Mouse (Mus musculus): Measurements from ENCODE around the gene Abi3bp. TPM values are rescaled to one million over a fixed set of nuclear protein-coding genes. Genes with fewer than 3 reads are reported as not detected.
A peak's percentile ranks its signal among the peaks of the same experiment; 100 is the strongest.

Gene Abi3bp
- polyA plus RNA-seq (2016; fragmentation: Nextera tagmentation; extraction: Ambion mirVana) = 0.15 and 0.37 TPM in 2 replicates

DNA sequence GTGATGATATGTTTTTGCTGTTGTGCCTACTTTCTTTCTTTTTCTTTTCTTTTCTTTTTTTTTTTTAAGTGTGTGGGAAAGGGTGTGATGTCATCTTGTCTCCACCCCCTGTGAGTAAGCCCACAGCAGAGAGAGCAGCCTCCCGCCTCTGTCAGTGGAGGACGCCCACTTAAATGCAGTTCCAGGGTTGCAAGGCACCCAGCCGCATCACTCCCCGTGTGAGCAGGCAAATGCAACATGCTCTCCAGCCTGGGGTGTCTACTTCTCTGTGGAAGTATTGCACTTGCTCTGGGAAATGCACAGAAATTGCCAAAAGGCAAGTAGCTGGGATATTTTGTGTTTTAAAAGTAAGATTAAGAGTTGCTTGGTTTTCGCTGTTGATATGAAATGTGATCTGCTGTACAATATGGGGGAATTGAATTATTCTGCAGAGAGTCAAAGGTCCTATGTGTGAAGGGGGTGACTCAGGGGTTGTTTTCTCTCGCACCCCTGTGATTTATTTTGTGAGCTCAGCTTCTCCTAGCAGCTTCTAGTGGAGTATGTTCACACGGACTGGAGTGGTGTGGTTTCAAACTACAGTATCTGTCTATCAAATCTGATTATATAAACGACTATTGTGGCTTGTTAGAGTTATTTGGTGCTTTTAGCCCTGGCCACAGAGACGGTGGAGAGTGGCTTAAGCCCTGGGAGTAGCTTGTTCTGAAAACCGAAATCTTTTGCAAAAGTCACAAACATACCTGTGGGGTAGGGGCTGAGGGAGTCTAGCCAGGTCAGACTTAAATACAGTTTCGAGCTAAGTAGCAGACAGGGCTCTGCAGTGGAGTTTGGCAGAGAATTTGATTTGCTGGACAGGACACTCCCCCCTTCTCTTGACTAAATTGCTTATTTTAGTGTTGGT is at the start of gene Abi3bp:
Abi3bp (plus strand) TSS at position 202 of the 898 bp plus-strand sequence.
- H3K36me3 ChIP-seq = no peaks in the 10 kb centered on the region
- WGBS = 63% methylated on average over 11 of the region's 11 CpGs
- 0 out of 2 replicates have a peak, but pooled peaks cover 5% of the 10 kb centered on the region for H3K4me1 ChIP-seq (replicated peaks)
- H3K9me3 ChIP-seq = no peaks in the 10 kb centered on the region
- H3K27ac ChIP-seq = no peak within 1 kb of the TSS
- no peak for DNase-seq (ENCODE audit: low spot score)
- H3K27me3 ChIP-seq (ENCODE audit: insufficient read depth, poor library complexity, severe bottlenecking) = no peaks in the 10 kb centered on the region
- H3K4me3 ChIP-seq = no peak within 1 kb of the TSS

DNA sequence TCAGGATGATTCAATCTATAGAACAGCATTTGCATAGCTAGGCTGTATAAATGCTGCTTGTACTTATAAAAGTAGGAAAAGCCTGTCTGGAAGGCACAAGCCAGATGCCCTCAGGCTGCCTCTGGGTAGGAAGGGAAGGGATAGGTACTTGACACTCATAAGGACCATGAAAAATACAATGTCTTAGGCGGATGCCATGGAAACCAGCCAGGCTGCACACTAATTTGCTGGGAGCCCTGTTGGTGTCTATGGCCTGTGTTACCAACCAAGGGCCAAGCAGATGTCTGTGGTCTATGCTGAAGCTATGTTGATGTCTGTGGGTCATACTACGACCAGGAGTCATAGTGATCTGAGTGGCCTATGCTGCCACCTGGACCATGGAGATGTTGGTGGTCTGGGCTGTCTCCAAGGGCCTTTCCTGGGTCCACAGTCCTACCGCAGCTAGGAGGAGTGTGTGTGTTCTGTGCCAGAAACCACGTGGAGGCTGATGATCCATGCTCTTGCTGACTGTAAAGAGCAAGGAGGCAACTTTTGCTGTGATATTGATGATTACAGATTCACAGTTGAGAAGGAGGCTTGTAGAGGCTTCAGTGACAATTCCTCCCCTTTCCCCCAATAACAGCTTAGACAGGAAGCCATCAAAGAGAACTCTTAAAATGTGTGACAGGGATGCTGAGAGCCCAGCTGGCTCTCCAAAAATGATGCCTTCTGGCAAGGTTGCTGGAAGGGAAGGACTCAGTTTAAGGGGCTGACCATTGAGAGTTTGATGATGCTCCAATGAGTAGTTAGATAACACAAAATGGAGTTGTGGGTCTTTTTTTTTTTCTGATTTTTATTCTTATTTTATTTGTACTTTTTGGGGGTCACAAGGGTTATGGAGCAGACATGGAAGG is 42.1 kb upstream of the Abi3bp start:
- no peak for DNase-seq (ENCODE audit: low spot score)
- H3K36me3 ChIP-seq = no peaks in the 10 kb centered on the region
- no peaks in the 10 kb centered on the region for H3K27me3 ChIP-seq (ENCODE audit: insufficient read depth, poor library complexity, severe bottlenecking)
- no peak overlapping the region for H3K27ac ChIP-seq
- H3K4me3 ChIP-seq = no peak overlapping the region
- no peaks in the 10 kb centered on the region for H3K9me3 ChIP-seq
- H3K4me1 ChIP-seq (replicated peaks) = no peaks in the 10 kb centered on the region
- WGBS = 79% methylated on average over 4 of the region's 4 CpGs

DNA sequence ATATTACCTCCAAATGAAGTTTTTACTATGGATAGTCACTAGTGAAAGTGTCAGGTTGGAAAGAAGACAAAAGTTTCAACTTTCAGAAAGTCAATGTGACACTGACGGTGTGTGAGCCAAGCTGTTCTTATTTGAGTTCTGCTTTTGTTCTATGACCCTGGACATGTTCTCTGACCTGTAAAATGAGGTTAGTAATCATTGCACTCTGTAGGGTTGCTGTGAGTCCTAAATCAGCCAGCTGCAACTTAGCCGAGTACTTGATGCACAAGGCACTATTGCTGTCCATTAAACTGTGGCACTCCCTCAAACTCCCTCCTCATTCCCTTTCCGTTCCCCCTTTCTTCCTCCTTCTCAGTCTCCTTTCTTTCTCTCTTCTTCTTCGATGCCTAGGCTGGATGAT is 37.4 kb upstream of the Abi3bp start:
- no peaks in the 10 kb centered on the region for H3K4me1 ChIP-seq (replicated peaks)
- WGBS = 72% methylated on average over 4 of the region's 4 CpGs
- H3K4me3 ChIP-seq = no peak overlapping the region
- H3K36me3 ChIP-seq = no peaks in the 10 kb centered on the region
- H3K9me3 ChIP-seq = no peaks in the 10 kb centered on the region
- H3K27ac ChIP-seq = no peak overlapping the region
- H3K27me3 ChIP-seq (ENCODE audit: insufficient read depth, poor library complexity, severe bottlenecking) = no peaks in the 10 kb centered on the region
- no peak for DNase-seq (ENCODE audit: low spot score)

DNA sequence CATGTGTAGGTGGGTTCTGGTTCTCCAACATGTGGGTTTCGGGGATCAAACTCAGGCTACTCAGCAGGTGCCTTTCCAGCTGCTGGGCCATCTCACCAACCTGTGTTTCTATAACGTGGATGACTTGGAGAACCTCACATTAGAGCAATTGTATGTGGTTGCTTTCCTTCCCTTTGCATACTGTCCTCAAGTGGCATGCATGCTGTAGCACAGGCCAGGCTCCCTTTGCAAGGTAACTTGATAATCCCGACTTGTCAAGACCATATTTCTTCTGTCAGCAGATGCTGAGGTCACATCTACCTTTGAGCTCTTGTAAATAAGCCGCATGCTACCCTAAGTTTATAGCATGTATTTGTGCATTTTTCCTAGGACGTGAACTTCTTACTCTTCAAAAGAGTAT is 36.6 kb upstream of the Abi3bp start:
- Histone ChIP-seq H3K27me3 (ENCODE audit: insufficient read depth, poor library complexity, severe bottlenecking) (no peaks in the 10 kb centered on the region), H3K36me3 (no peaks in the 10 kb centered on the region), H3K27ac (no peak overlapping the region), H3K4me3 (no peak overlapping the region), H3K9me3 (no peaks in the 10 kb centered on the region), H3K4me1 (replicated peaks) (no peaks in the 10 kb centered on the region)
- DNase-seq (ENCODE audit: low spot score) = no peak
- 85% methylated on average over 5 of the region's 5 CpGs for WGBS

DNA sequence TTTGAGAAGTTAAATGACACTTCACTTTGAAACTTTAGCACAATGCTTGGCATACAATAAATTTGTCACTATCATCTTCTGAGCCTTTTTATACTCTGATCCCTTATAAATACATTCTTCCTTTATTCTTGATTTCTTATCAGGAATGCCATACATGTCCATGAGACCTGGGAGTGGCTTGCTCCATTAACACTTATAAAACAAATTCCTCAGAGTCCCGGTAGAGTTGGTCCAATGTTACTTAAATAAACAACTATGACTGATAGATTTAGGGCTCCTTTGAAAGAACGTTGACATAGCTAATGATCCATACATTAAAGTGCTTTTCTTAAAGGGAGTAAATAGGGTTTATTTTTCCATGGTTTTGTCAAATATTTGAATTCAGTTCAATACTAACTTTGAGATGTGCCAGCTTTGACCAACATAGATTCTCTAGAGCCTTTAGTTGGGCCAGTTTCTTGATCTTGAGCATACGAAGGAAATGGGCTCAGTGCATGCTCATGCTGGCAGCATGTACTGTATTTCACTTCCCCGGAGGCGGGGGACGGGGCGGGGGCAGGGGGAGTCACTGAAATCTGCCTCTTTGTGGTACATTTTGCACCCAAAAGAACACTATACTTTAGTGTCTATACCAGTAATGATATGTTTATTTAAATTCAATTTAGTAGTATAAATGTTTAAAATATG is 35.9 kb upstream of the Abi3bp start:
- DNase-seq (ENCODE audit: low spot score) = no peak
- Histone ChIP-seq H3K9me3 (no peaks in the 10 kb centered on the region), H3K4me1 (replicated peaks) (no peaks in the 10 kb centered on the region), H3K27ac (no peak overlapping the region), H3K4me3 (no peak overlapping the region), H3K36me3 (no peaks in the 10 kb centered on the region), H3K27me3 (ENCODE audit: insufficient read depth, poor library complexity, severe bottlenecking) (no peaks in the 10 kb centered on the region)
- 79% methylated on average over 7 of the region's 7 CpGs for WGBS

DNA sequence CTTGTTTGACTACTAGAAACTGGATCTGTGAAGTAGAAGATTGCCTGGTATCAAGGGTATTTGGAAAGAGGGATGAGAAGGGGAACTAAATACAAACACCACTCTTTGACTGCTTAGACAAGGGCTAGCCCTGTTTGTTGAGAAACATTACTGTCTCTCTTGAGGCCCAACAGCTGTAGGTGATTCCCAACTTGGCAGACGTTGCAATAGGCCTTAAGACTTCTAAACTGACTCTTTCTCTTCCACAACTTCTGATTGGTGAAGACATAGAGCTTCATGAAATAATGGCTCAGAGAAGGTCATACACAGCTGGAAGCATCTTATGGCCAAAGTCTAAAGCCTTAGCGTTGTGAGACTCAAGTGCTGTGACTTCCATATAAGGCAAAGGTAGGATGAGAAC is 26.2 kb upstream of the Abi3bp start:
- no peaks in the 10 kb centered on the region for H3K27me3 ChIP-seq (ENCODE audit: insufficient read depth, poor library complexity, severe bottlenecking)
- no peaks in the 10 kb centered on the region for H3K9me3 ChIP-seq
- DNase-seq (ENCODE audit: low spot score) = no peak
- no peak overlapping the region for H3K4me3 ChIP-seq
- WGBS = 78% methylated on average over 2 of the region's 2 CpGs
- no peaks in the 10 kb centered on the region for H3K4me1 ChIP-seq (replicated peaks)
- no peak overlapping the region for H3K27ac ChIP-seq
- no peaks in the 10 kb centered on the region for H3K36me3 ChIP-seq

DNA sequence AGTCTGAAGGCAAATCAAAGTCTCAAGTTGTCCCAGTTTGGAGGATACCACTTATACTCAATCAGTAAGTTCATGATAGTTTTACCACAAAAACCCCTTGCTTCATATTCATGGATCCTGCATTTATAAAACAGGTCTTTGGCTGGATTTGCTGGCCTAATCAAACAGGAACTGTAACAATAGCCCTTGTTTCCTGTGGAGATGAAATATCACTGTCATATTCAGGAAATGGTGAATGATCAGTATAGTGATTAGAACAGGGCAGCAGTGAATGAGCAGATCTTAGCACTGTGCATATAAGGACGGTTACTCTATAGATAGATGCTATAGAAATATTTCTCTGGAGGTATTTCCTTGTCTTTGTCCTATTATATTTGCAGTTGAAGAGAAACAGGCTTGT is 25.8 kb upstream of the Abi3bp start:
- Histone ChIP-seq H3K4me3 (no peak overlapping the region), H3K4me1 (replicated peaks) (no peaks in the 10 kb centered on the region), H3K27me3 (ENCODE audit: insufficient read depth, poor library complexity, severe bottlenecking) (no peaks in the 10 kb centered on the region), H3K36me3 (no peaks in the 10 kb centered on the region), H3K27ac (no peak overlapping the region), H3K9me3 (no peaks in the 10 kb centered on the region)
- no peak for DNase-seq (ENCODE audit: low spot score)
- WGBS = 80% methylated on average over 1 of the region's 1 CpGs

DNA sequence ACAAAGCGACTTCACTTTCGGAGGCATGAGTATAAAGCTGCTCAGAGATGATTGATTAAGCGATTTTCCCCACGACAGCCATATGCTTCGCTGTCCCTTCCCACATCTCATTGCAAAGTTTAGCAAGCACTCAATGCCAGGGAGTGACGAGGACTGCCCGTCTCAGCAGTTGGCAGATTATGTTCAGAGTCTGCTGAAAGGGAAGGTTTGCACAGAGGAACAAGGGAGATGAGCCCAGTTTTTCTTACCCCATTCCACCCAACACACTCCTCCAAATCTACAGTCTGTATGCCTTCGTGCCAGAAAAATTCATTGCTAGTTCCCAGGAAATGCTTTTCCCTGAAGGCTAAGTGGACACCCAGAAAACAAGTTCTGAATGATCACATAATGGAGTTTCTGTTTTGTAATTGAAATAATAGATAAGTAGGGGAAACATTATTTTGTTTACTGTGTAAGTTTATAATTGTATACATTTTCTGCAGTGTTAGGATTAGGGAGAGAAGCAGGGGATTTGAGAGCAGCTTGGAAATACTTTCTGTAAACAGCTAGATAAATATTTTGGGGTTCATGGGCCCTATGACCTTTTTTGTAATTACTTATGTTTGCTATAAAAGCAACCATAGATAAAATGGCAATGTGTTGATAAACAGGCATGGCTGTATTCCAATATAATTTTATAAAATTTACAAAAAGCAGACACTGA is 19.5 kb upstream of the Abi3bp start:
- DNase-seq (ENCODE audit: low spot score) = no peak
- Histone ChIP-seq H3K27ac (no peak overlapping the region), H3K4me1 (replicated peaks) (no peaks in the 10 kb centered on the region), H3K36me3 (no peaks in the 10 kb centered on the region), H3K27me3 (ENCODE audit: insufficient read depth, poor library complexity, severe bottlenecking) (no peaks in the 10 kb centered on the region), H3K9me3 (no peaks in the 10 kb centered on the region), H3K4me3 (no peak overlapping the region)
- 82% methylated on average over 8 of the region's 8 CpGs for WGBS

DNA sequence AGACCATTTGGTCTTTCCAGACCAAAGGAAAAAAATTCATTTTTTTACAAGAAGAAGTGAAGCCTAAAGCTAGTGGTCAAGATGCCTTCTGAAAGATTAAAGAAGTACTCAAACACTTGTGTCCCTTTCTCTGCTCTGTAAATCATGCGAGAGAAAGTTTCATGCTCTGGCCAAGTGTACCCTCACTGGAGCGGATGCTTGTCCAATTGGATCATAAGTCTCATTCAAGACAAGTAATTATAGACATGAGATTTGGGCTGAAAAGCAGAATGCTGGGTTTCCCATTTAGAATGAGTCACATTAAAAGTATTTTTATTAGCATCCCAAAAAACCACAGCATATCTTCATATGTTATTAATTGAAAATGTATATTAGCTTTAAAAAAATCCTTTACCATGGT is 4.5 kb upstream of the Abi3bp start:
- Histone ChIP-seq H3K27me3 (ENCODE audit: insufficient read depth, poor library complexity, severe bottlenecking) (no peaks in the 10 kb centered on the region), H3K9me3 (no peaks in the 10 kb centered on the region), H3K4me3 (no peak overlapping the region), H3K27ac (no peak overlapping the region), H3K36me3 (no peaks in the 10 kb centered on the region), H3K4me1 (replicated peaks) (0 out of 2 replicates have a peak, but pooled peaks cover 5% of the 10 kb centered on the region)
- DNase-seq (ENCODE audit: low spot score) = no peak
- WGBS = 94% methylated on average over 2 of the region's 2 CpGs

DNA sequence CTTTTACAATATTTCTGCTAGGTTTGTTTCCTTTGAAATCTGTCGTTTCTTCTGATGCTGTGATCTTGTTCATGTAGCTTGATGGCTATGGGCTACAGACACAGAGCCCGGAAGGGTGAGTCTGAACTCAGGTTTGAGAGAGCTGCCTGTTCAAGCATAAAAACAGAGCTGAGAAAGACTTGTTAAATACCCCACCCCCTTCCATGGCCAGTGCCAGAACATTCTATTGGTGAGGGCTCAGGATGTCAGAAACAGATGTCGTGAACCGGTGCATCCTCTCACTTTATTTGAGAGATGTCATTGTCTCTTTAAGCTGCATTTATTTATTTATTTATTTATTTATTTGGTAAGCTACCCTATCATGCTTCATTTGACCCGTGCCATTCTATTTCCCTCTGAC is 2.0 kb upstream of the Abi3bp start:
- no peaks in the 10 kb centered on the region for H3K27me3 ChIP-seq (ENCODE audit: insufficient read depth, poor library complexity, severe bottlenecking)
- no peak for DNase-seq (ENCODE audit: low spot score)
- H3K9me3 ChIP-seq = no peaks in the 10 kb centered on the region
- 85% methylated on average over 5 of the region's 5 CpGs for WGBS
- H3K36me3 ChIP-seq = no peaks in the 10 kb centered on the region
- H3K4me3 ChIP-seq = no peak overlapping the region
- 0 out of 2 replicates have a peak, but pooled peaks cover 5% of the 10 kb centered on the region for H3K4me1 ChIP-seq (replicated peaks)
- no peak overlapping the region for H3K27ac ChIP-seq

DNA sequence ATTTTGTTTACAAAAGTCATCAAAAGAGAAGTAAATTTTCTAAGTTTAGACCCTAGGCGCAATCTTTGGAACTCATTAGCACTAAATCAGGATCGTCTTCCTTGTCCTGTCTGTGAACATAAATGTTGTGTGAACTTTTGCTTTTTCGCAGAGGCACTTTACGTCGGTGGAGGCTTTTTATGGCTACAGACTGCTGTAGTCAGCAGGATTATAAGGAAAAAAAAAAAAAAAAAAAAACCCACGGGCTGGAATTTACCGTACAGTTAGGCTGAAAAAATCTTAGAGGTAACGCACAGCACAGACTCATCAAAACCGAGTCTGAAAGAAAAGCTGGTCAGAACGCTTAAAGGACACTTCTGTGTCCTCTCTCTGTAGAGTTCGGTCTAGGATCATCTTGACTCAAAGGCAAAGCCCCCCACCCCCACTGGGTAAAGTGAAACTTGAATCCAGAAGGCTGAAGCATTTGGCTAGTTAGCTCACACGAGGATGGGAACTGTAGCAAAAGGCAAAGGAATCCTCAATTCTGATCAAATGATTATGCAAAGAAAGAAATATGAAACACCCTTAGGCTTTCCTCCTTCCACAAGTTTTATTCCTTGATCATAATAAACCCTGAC is 1.0 kb downstream of the Abi3bp start:
- 0 out of 2 replicates have a peak, but pooled peaks cover 5% of the 10 kb centered on the region for H3K4me1 ChIP-seq (replicated peaks)
- H3K27ac ChIP-seq = no peak overlapping the region
- peak; percentile 14 for DNase-seq (ENCODE audit: low spot score)
- H3K27me3 ChIP-seq (ENCODE audit: insufficient read depth, poor library complexity, severe bottlenecking) = no peaks in the 10 kb centered on the region
- no peaks in the 10 kb centered on the region for H3K36me3 ChIP-seq
- H3K9me3 ChIP-seq = no peaks in the 10 kb centered on the region
- WGBS = 56% methylated on average over 12 of the region's 12 CpGs
- H3K4me3 ChIP-seq = no peak overlapping the region

DNA sequence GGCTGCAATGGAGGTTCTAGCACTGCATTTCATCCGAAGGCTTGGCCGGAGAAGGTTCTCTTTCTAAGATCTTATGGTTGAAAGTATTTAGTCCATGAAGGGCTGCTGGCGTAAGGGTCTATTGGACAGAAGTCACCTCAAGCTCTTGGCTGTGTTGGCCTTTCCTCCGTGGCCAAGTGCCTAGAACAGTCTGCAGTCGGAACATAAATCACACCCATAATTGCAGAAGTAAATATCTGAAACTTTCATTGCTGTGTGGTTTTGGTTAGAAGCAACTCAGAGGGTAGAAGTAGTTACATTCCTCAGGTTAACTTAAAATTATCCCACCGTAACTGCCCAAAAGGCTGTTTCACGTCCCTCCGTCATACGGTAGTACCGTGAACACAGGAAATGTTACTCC is 5.8 kb downstream of the Abi3bp start:
- 92% methylated on average over 10 of the region's 10 CpGs for WGBS
- no peaks in the 10 kb centered on the region for H3K36me3 ChIP-seq
- no peak for DNase-seq (ENCODE audit: low spot score)
- 0 out of 2 replicates have a peak, but pooled peaks cover 4% of the 10 kb centered on the region for H3K4me1 ChIP-seq (replicated peaks)
- H3K27me3 ChIP-seq (ENCODE audit: insufficient read depth, poor library complexity, severe bottlenecking) = no peaks in the 10 kb centered on the region
- H3K4me3 ChIP-seq = no peak overlapping the region
- no peaks in the 10 kb centered on the region for H3K9me3 ChIP-seq
- H3K27ac ChIP-seq = no peak overlapping the region

Measured in hindbrain, embryonic 10.5 days (tissue).